Mouse (Mus musculus): Measurements from ENCODE around the gene Acss1. TPM values are rescaled to one million over a fixed set of nuclear protein-coding genes. Genes with fewer than 3 reads are reported as not detected.
A peak's percentile ranks its signal among the peaks of the same experiment; 100 is the strongest.

Acss1 gene
- total RNA-seq (2022): 100 to 1,000 TPM; 259 to 343 (median 275) TPM

DNA sequence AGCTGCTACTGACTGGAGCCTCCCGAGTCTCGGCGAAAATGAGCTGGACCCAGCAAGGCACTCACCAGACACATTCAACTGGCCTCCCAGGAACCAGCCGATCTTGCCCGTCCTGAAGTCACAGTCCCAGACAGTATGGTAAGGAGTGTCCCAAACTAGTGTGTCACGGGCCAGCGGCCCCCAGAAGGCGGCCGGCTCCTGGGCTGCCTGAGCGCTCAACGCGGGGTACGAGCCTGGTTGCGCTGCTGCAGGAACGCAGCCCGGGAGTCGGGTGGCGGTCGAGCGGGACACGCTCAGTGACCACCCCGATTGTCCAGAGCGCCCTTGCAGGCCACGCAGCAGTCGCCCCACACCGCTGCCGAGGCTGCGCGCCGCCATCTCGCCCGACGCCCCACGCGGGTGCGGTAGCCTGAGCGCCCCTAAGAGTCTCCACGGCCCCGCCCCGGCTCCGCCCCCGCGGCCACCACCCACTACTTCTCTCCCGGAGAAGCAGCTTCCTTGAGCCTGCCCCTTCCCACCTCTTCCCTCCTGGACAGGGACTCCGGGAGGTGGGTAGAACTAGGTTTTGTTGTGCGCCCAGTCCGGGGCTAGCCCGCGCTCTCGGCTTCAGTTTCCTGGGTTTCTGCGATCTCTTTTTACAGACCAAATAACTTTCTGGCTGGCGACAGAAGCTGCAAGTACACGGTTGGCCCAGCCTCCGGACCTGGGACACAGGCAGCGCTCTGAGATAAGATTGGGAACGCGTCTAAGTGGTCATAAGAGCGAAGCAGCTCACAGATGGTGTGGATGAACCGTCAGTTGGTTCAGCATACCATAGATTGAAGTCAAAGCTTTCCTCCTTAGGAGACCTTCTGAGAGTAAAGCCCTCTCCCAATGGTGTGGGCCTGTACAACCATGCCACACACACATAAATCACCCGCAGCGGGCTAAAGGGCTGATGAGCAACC, at the start of gene Acss1:
Gene Acss1, minus strand, starts transcription at position 681 of the 947 bp plus-strand sequence.
- peak; percentile 62 for DNase-seq (ENCODE audit: low spot score)

- DNase-seq (ENCODE audit: low spot score): no peak
These were observed 43.9 kb upstream of the Acss1 start for GRCm38 (mm10) chr2:150712167-150712674.

DNA sequence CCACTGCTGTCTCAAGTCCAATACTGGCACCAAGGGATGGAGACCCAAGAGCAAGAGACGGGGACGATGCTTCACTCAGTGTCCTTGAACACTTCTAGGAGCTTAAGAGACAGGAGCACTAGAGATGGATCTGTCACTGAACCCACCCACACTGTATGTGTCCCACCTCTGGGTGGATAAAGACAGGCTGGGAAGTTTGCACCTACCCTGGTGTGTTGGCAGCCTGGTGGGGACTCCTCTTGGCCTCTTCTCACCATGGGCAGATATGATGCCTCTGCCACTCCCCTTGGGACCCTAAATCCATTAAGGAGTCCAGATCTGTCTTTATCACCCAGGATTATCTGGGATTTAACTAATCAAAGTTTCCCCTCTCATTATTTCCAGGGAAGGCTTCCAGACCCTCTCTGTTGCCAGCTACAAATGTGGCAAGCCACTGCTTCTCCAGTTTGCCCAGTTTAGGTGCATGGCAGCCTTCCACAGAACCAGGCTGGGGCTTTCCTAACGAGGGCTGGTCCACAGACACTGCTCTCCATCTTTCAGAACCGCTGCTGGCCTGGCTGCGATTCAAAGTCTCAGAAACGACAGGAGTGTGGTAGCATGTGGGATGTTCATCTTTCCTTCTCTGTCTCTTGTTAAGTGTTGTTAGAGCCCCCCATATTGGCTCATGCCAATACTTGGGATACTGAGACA, 23.3 kb upstream of the Acss1 start:
- DNase-seq (ENCODE audit: low spot score): no peak

DNA sequence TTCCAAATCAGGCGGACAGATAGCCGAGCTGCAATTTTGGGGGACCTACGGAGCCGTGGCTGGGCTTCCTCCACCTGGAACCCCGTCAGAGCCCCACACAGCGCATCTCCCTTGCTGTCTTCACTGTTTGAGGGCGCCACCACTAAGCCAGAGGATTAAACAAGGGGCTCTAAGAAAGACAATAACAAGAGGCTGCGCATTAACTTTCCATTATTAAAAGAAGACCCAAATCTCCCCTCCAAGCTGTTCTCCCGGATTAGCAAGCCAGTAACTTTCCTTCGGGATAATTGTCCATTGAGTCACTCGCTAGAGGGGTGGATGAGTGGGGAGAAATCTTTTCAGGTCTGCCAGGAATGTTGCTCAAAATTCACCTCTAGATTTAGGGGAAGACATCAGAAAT, 21.9 kb upstream of the Acss1 start:
- DNase-seq (ENCODE audit: low spot score): no peak

GRCm38 (mm10) chr2:150689223-150689800, 21.0 kb upstream of the Acss1 start, which contains the start of gene Vsx1:
Gene Vsx1, minus strand, starts transcription at chr2:150689360.
- no peak for DNase-seq (ENCODE audit: low spot score)

- DNase-seq (ENCODE audit: low spot score): peak; percentile 42
These were observed 20.4 kb upstream of the Acss1 start for GRCm38 (mm10) chr2:150688541-150689186.

DNA sequence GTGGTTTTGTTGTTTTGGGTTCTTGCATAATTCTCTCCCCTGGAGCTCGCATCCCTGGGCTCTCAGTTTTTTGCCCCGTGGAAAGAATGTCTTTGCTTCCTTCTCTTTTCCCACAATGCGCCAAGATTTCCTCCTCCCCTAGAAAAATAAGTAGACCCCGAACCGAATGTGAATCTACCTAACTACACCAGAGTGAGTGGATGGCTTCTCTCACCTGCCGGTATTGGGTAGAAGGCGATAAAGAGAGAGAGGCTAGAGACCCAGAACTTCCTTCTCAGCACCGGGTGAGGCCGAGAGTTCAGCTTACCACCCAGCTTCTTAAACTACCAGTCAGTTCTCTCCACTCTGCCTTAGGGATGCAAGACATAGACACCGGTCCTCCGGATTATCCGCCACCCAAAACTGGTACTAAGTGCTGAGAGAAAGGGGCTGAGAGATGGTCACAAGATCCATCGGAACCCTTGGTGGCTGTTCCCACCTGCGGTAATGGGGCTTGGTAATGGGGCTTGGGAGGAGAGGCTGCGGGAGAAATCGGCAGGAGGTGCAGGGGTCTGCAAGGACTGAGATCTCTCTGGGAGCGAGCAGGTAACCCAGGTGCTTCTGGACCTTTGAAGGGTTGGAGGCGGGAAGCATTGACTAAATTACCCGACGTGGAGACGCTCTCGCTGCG, 19.7 kb upstream of the Acss1 start:
- DNase-seq (ENCODE audit: low spot score): no peak

GRCm38 (mm10) chr2:150685389-150685788, 17.1 kb upstream of the Acss1 start:
- DNase-seq (ENCODE audit: low spot score): no peak

- DNase-seq (ENCODE audit: low spot score): no peak
These were observed 16.2 kb upstream of the Acss1 start for GRCm38 (mm10) chr2:150684451-150684850.

DNA sequence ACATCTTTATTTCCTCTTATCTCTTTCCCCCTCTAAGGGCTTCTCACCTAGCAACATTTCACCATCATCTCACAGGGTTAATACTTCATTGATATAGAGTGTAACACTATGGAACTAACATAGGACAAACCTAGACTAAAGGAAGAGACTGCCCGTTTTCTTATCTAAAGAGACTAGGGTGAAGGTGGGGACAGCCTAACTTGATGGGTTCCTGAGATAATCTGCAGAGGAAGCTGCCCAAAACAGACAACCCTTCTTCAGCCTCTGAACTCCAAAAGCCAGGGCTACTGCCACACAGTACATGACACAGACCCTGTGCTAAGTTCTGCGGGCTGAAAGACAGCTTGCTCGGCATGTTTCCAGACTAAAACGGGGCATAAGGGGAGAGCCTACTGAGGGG, 13.3 kb upstream of the Acss1 start:
- DNase-seq (ENCODE audit: low spot score): no peak

DNA sequence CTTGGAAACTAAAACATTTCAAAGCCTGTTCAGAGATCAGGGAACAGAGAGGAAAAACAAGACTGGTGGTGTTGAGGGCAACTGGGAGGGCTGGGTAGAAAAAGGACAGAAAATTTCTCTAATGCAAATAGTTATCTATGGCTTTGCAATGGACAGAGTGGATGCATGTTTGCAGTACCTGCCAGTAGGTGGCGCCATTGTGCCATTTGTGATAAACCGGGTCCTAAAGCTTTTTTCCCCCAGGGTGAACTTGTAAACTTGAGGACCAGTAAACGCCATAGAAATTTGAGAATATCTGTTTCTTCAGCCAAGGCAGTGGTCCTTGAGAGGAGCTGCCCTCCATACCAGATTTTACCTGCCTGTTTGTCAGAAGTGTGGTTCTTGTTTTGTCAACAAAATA, 10.1 kb upstream of the Acss1 start:
- no peak for DNase-seq (ENCODE audit: low spot score)

GRCm38 (mm10) chr2:150675525-150675924, 7.2 kb upstream of the Acss1 start:
- no peak for DNase-seq (ENCODE audit: low spot score)

DNA sequence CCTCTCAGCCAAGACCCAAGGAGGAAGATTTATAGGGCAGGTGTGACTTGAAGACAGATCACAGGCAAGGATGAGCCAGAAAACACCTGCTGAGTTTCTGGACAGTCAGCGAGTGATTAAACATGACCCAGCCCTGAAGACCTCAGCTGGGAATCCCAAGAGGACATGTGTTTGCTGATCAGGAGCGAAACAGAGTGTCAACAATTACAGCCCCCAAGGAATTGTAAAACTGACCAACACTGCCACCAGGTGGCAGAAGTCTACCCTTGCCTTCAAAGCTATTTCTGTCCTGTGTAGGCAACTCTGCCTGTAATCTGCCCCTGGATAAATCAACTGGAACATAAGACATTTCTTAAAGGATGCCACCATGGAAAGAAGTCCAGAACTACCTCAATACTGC, 6.6 kb upstream of the Acss1 start:
- DNase-seq (ENCODE audit: low spot score): no peak

DNA sequence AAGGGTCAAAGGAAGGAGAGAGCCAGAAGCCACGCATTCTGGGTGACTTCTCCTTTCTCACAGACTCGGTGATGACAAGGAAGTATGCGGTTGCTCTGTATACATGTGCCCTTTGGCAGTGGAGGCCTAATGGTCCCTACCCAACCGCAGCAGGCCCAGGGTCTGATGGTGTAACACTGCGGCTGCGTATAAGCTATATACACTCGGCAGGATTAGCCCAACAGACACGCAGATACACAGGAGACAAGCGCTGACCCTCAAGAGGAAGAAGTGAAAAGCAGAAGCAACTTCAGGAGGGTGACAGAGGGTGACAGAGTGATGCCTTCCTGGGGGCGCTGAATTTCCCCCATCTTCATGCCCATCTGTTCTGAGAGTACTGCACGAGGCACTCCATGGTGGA, 5.6 kb upstream of the Acss1 start:
- DNase-seq (ENCODE audit: low spot score): no peak

- DNase-seq (ENCODE audit: low spot score): no peak
These were observed 3.5 kb upstream of the Acss1 start for GRCm38 (mm10) chr2:150671609-150672290.

DNA sequence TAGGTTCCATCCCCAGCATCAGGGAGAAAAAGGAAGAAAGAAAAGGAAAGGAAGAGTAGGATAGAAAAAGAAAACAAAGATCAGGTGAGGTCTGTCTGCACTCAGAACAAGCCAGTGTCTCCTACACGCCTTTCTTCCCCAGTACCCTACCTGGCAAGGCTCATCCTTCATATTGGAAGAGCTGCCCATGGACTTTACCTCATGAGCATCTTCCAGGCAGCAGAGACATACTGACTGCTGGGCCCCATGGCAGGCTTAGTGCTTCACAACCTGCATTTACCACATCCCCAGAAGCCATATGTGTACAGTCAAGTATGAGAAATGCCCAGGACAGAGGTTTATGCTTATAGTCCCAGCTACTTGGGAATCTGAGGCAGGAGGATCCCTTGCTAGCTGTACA, 2.6 kb upstream of the Acss1 start:
- DNase-seq (ENCODE audit: low spot score): no peak

GRCm38 (mm10) chr2:150669454-150670045, 1.2 kb upstream of the Acss1 start:
- no peak for DNase-seq (ENCODE audit: low spot score)

DNA sequence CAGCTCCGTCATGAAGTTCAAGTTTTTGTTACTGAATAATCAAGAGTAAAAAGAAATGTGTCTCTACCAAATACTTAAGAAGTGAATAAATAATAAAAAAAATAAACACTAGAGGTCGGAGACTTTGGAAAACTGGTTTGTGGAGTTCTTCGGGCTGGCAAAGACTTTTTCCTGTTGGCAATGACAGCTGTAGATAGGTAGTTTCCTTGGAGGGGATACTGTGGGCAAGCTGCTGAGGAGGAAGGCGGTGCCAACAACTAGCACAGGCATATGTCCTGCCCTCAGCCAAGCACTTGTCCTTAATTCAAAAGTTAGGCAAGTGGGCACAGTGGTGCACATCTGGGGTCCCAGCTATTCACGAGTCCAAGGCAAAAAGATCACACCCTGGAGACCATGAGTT, 656 bp upstream of the Acss1 start:
- no peak for DNase-seq (ENCODE audit: low spot score)

DNA sequence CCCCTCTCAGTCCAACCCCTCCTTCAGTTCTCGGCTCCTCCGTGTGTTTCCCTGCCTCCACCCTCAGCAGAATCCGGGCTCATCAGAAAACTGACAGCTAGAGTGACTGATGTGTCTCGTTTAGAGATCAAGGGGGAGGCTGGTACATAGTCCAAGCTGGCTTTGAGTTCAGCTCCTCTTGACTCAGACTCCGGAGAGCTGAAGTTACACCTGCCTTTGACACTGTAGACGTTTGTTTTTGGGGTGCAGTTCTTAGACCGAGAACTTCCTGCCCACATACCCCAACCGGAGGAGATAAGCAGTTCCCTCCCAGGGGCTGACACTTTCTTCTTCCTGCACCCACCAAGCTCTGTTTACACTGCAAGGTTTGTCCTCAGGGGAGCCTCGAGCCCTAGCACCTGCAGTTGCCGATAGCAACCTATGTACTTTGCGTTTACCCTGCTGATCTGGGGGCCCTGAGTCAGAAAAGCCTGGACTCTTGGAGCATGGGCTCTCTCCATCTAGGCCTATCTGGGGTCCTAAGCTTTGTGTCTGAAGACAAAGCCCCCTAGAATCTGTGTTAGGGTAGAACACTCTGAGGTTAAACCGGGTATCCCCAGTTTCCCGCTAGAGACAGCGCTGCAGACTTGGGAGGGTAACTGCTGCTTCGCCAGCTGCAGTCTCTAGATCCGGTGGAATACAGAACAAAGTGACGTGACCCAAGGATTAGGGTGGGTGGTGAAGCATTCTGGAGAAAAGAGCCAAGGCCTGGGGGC, 1.1 kb downstream of the Acss1 start:
- DNase-seq (ENCODE audit: low spot score): no peak

GRCm38 (mm10) chr2:150666723-150667064, 1.6 kb downstream of the Acss1 start:
- no peak for DNase-seq (ENCODE audit: low spot score)
